Mouse (Mus musculus) MEL (cell line): ENCODE data around the gene Gbp2b.
"Not testable (repeated sequence)": the region's sequence is repeated elsewhere in the genome, so short reads cannot be mapped to it uniquely, and the experiment has no call there.

Experiments
- CHD1 ChIP-seq: IDR thresholded peaks from 2 replicates; pipeline ENCODE4 v1.6.1; 2012; ENCODE audit warnings: low read depth, mild to moderate bottlenecking, inconsistent platforms, low read length, improper control_type of control experiment
- CHD2 ChIP-seq: IDR thresholded peaks from 2 replicates; pipeline ENCODE4 v1.6.1; 2011; ENCODE audit warnings: low read length, improper control_type of control experiment
- CTCF ChIP-seq, 3 experiments: IDR thresholded peaks in 2 of 3; conservative IDR thresholded peaks in 1 of 3; 2 replicates each; pipeline ENCODE4 v1.5.1; 2011 to 2012; ENCODE audit warnings: low read length in 3 of 3, low read depth in 2 of 3, mild to moderate bottlenecking in 2 of 3, improper control_type of control experiment in 1 of 3, inconsistent platforms in 1 of 3, mixed read lengths in 1 of 3, moderate library complexity in 1 of 3; ENCODE audit not compliant: control insufficient read depth in 1 of 3, insufficient read depth in 1 of 3, poor library complexity in 1 of 3, severe bottlenecking in 1 of 3
- E2F4 ChIP-seq: IDR thresholded peaks from 2 replicates; pipeline ENCODE4 v1.6.1; 2011; ENCODE audit warnings: low read depth, low read length, improper control_type of control experiment, borderline replicate concordance
- EP300 ChIP-seq, 2 experiments: IDR thresholded peaks; 2 replicates each; pipeline ENCODE4 v1.6.1; 2011; ENCODE audit warnings: improper control_type of control experiment in 2 of 2, low read length in 2 of 2, low read depth in 1 of 2, mild to moderate bottlenecking in 1 of 2
- GABPA ChIP-seq: IDR thresholded peaks from 2 replicates; pipeline ENCODE4 v1.6.1; 2012; ENCODE audit warnings: low read depth, mild to moderate bottlenecking, inconsistent platforms, low read length, improper control_type of control experiment, moderate library complexity
- GATA1 ChIP-seq: IDR thresholded peaks from 2 replicates; pipeline ENCODE4 v1.6.1; 2011; ENCODE audit warnings: low read depth, low read length, improper control_type of control experiment
- JUND ChIP-seq: IDR thresholded peaks from 2 replicates; pipeline ENCODE4 v1.6.1; 2011; ENCODE audit warnings: low read depth, mild to moderate bottlenecking, improper control_type of control experiment, low read length
- MAZ ChIP-seq: IDR thresholded peaks from 2 replicates; pipeline ENCODE4 v1.6.1; 2012; ENCODE audit warnings: low read depth, mild to moderate bottlenecking, inconsistent platforms, low read length, improper control_type of control experiment
- NRF1 ChIP-seq: IDR thresholded peaks from 2 replicates; pipeline ENCODE4 v1.6.1; 2014; ENCODE audit warnings: low read depth, mild to moderate bottlenecking, inconsistent platforms, low read length, improper control_type of control experiment, moderate library complexity; ENCODE audit not compliant: poor library complexity, insufficient read depth, severe bottlenecking
- SIN3A ChIP-seq: IDR thresholded peaks from 2 replicates; pipeline ENCODE4 v1.6.1; 2012; ENCODE audit warnings: low read length, improper control_type of control experiment, inconsistent platforms
- UBTF ChIP-seq: IDR thresholded peaks from 2 replicates; pipeline ENCODE4 v1.6.1; 2012; ENCODE audit warnings: low read depth, mild to moderate bottlenecking, inconsistent platforms, low read length, improper control_type of control experiment, moderate library complexity, borderline replicate concordance; ENCODE audit not compliant: insufficient read depth

DNA sequence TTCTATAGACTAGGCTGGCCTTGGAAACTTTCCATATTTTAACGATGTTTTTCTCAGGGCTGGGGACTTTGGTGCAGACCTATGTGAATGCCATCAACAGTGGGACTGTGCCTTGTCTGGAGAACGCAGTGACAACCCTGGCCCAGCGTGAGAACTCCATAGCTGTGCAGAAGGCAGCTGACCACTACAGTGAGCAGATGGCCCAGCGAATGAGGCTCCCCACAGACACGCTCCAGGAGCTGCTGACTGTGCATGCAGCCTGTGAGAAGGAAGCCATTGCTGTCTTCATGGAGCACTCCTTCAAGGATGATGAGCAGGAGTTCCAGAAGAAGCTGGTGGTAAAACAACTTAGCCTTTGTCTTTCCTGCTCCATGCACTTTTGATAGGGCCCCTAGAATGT, 27.2 kb upstream of the Gbp2b start:
- not testable (repeated sequence) for TF ChIP-seq CTCF (IDR thresholded peaks at IDR 0.05 in 2 of 3, conservative IDR thresholded peaks at IDR 0.05 in 1 of 3; ENCODE audit: control insufficient read depth in 1 of 3, insufficient read depth in 1 of 3, low read depth in 2 of 3, low read length in 3 of 3, poor library complexity in 1 of 3, severe bottlenecking in 1 of 3); NRF1; JUND; GABPA; GATA1; UBTF; EP300 (IDR thresholded peaks at IDR 0.05; ENCODE audit: low read depth in 1 of 2, low read length in 2 of 2); SIN3A; MAZ; E2F4; CHD1; CHD2
